Mouse (Mus musculus) ES-Bruce4 (cell line): ENCODE measurements around the gene Dpf3.

ENCODE experiments used
- CTCF ChIP-seq: IDR thresholded peaks from one replicate; pipeline ENCODE4 v1.8.1; 2011; ENCODE audit warnings: low read depth, low read length
- EP300 ChIP-seq: IDR thresholded peaks from 2 replicates; pipeline ENCODE4 v1.6.1; 2011; ENCODE audit warnings: low read depth, low read length; ENCODE audit not compliant: insufficient read depth

GRCm38 (mm10) chr12:83512783-83513182 is 25.3 kb upstream of the Dpf3 start:
- no peak for TF ChIP-seq CTCF
- no peak for TF ChIP-seq EP300
